Mouse (Mus musculus): ENCODE measurements around the gene Sema4f. TPM values are rescaled to one million over a fixed set of nuclear protein-coding genes. Genes with fewer than 3 reads are reported as not detected.

Gene Sema4f
- polyA plus RNA-seq, 1 experiment from 2014 or later, result 4.2 TPM

DNA sequence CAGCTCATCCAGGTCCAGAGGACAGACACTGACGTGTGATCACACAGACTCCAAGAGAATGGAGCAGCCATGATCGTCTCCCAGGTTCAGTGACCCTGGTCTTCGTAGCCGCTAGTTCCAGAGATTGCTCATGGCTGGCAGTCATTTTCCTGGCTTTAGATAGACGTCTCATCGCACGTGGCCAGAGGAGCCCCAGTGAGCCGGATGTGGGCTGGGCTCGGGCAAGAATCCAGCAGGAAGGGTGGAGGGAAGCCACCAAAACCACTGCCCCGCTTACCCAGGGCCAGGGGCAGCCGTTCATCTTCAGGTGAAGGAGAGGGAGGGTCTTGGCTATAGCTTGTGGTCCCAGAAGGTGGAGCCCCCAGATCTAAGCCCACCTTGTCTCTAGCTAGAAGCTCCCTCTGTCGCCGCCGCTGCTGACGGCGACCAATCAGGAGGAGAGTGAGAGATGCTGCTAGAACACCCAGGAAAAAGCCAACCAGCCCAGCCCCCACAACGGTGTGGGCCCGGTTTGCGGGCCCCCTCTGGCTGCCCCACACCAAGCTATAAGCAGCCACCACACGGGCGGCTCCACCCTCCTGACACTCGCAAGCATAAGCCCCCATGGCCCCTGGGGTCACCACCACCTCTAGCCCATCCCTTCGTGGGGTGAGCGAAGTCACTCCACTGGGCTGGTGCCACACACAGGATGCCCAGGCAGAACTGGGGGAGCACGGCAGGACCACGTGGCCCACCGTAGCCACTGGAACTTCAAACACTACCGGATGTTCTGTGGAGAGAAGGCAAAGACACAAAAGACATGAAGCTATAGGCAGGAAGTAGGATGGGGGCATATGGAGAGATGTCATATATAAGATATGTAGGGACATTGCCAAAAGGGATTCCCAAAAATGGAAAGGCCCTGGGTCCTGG, 26.0 kb downstream of the Sema4f start:
- Histone ChIP-seq H3K36me3 (no peaks in the 10 kb centered on the region), H3K4me1 (replicated peaks) (no peaks in the 10 kb centered on the region), H3K27ac (no peak overlapping the region), H3K27me3 (peaks cover 7% of the 10 kb centered on the region), H3K4me3 (replicated peaks) (no peak overlapping the region), H3K9ac (replicated peaks) (no peak overlapping the region), H3K9me3 (no peaks in the 10 kb centered on the region), H3K4me2 (no peak overlapping the region)
- WGBS, result 78% methylated on average over 28 of the region's 28 CpGs
- ATAC-seq (ENCODE audit: insufficient number of reproducible peaks, insufficient read depth, low FRiP score, low TSS enrichment, low read depth), result no peak

DNA sequence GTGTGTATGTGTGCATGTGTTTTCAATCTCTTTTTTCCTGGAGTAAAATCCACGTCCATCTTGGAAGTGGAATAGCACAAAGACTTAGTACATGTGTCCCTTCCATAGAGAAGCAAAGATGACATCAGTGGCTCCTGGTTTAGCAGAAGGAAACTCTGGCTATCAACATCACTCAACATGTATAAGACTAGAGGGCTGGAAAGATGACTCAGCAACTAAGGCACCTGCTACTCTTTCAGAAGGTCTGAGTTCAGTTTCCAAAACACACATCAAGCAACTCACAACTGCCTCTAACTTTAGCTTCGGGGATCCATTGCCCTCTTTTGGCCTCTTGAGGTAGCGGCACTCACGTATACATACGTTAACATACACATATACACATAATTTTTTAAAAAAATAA, 28.3 kb downstream of the Sema4f start:
- ATAC-seq (ENCODE audit: insufficient number of reproducible peaks, insufficient read depth, low FRiP score, low TSS enrichment, low read depth), result no peak
- no peak overlapping the region for H3K4me2 ChIP-seq
- H3K9ac ChIP-seq (replicated peaks), result no peak overlapping the region
- no peaks in the 10 kb centered on the region for H3K36me3 ChIP-seq
- H3K4me3 ChIP-seq (replicated peaks), result no peak overlapping the region
- H3K27me3 ChIP-seq, result no peaks in the 10 kb centered on the region
- H3K9me3 ChIP-seq, result no peaks in the 10 kb centered on the region
- no peak overlapping the region for H3K27ac ChIP-seq
- no peaks in the 10 kb centered on the region for H3K4me1 ChIP-seq (replicated peaks)
- WGBS, result 84% methylated on average over 5 of the region's 5 CpGs

DNA sequence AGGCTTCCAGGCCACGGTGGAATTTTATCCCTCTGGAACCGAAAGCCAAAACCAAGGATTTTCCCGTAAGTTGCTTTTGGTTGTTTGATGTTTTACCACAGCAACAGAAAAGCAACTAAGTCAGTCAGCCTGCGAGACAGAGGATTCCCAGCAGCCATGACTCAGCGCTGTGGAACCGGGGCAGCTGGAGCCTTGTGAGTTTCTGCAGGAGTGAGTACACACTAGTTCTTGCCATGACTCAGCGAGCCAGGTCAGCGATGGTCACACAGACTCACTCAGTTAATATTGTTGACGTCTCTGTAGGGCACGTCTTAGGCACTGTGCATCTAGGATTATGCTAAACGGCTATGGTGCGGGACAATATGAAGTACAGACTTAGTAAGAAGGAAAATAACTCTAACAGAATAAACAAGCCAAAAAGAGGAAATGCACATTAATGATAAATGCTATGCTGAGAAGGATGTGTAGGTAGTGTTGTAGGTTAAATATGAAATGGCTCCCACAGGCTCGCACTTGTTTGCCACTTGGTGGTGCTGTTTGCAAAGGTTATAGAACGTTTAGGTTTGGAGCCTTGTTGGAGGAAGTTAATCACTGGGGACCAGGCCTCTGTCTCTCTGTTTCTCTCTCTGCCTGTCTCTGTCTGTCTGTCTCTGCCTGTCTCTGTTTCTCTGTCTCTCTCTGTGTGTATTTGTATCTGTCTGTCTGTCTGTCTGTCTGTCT, 30.3 kb downstream of the Sema4f start:
- Histone ChIP-seq H3K4me3 (replicated peaks) (no peak overlapping the region), H3K36me3 (no peaks in the 10 kb centered on the region), H3K4me2 (no peak overlapping the region), H3K9me3 (no peaks in the 10 kb centered on the region), H3K27ac (no peak overlapping the region), H3K27me3 (no peaks in the 10 kb centered on the region; the same call in 1 of the 2 replicates), H3K4me1 (replicated peaks) (no peaks in the 10 kb centered on the region), H3K9ac (replicated peaks) (no peak overlapping the region)
- no peak for ATAC-seq (ENCODE audit: insufficient number of reproducible peaks, insufficient read depth, low FRiP score, low TSS enrichment, low read depth)
- WGBS, result 61% methylated on average over 14 of the region's 14 CpGs

- no peaks in the 10 kb centered on the region for H3K9me3 ChIP-seq
- H3K4me2 ChIP-seq, result no peak overlapping the region
- H3K4me1 ChIP-seq (replicated peaks), result no peaks in the 10 kb centered on the region
- H3K4me3 ChIP-seq (replicated peaks), result no peak overlapping the region
- no peaks in the 10 kb centered on the region; the same call in 1 of the 2 replicates for H3K27me3 ChIP-seq
- no peak overlapping the region for H3K9ac ChIP-seq (replicated peaks)
- no peak overlapping the region for H3K27ac ChIP-seq
- no peaks in the 10 kb centered on the region for H3K36me3 ChIP-seq
- no peak for ATAC-seq (ENCODE audit: insufficient number of reproducible peaks, insufficient read depth, low FRiP score, low TSS enrichment, low read depth)
- 84% methylated on average over 8 of the region's 8 CpGs for WGBS
Measured at GRCm38 (mm10) chr6:82908034-82908433, 31.5 kb downstream of the Sema4f start.

- WGBS, result 85% methylated on average over 3 of the region's 3 CpGs
- H3K4me2 ChIP-seq, result no peak overlapping the region
- no peak for ATAC-seq (ENCODE audit: insufficient number of reproducible peaks, insufficient read depth, low FRiP score, low TSS enrichment, low read depth)
Measured at GRCm38 (mm10) chr6:82906985-82907384, 32.6 kb downstream of the Sema4f start.

GRCm38 (mm10) chr6:82902559-82902958, 37.0 kb downstream of the Sema4f start:
- no peaks in the 10 kb centered on the region for H3K9me3 ChIP-seq
- H3K4me1 ChIP-seq (replicated peaks), result no peaks in the 10 kb centered on the region
- no peaks in the 10 kb centered on the region; the same call in 1 of the 2 replicates for H3K27me3 ChIP-seq
- H3K4me2 ChIP-seq, result no peak overlapping the region
- 65% methylated on average over 8 of the region's 8 CpGs for WGBS
- no peak overlapping the region for H3K9ac ChIP-seq (replicated peaks)
- H3K4me3 ChIP-seq (replicated peaks), result no peak overlapping the region
- no peak overlapping the region for H3K27ac ChIP-seq
- ATAC-seq (ENCODE audit: insufficient number of reproducible peaks, insufficient read depth, low FRiP score, low TSS enrichment, low read depth), result no peak
- no peaks in the 10 kb centered on the region for H3K36me3 ChIP-seq

More at GRCm38 (mm10) chr6:82906985-82907384, 32.6 kb downstream of the Sema4f start:
- no peaks in the 10 kb centered on the region for H3K36me3 ChIP-seq
- no peaks in the 10 kb centered on the region for H3K4me1 ChIP-seq (replicated peaks)
- H3K27me3 ChIP-seq, result no peaks in the 10 kb centered on the region; the same call in 1 of the 2 replicates
- no peaks in the 10 kb centered on the region for H3K9me3 ChIP-seq
- H3K27ac ChIP-seq, result no peak overlapping the region
- H3K4me3 ChIP-seq (replicated peaks), result no peak overlapping the region
- no peak overlapping the region for H3K9ac ChIP-seq (replicated peaks)

DNA sequence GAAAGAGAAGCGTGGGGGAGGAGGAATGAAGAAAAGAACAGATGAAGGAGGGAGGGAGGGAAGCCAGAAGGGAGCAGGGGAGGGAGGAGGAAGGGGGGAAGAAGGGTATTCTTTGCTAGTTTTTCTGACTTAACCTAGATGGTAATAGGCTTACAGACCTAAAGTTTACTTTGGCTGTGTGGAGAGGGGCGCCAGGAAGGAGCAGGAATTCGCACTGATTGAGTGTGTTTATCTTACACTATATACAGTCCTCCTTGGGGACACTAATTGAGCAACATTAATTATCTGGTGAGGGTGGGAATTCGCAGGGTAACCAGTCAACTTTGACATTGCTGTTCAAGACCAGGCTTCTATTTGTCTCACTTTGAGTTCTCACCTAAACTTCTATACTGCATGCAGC, 40.8 kb downstream of the Sema4f start:
- WGBS, result 42% methylated on average over 4 of the region's 4 CpGs
- Histone ChIP-seq H3K4me3 (replicated peaks) (no peak overlapping the region), H3K27me3 (no peaks in the 10 kb centered on the region), H3K36me3 (no peaks in the 10 kb centered on the region), H3K9ac (replicated peaks) (no peak overlapping the region), H3K4me1 (replicated peaks) (no peaks in the 10 kb centered on the region), H3K9me3 (no peaks in the 10 kb centered on the region), H3K27ac (no peak overlapping the region; the same call in 1 of the 2 replicates), H3K4me2 (no peak overlapping the region)
- ATAC-seq (ENCODE audit: insufficient number of reproducible peaks, insufficient read depth, low FRiP score, low TSS enrichment, low read depth), result no peak

DNA sequence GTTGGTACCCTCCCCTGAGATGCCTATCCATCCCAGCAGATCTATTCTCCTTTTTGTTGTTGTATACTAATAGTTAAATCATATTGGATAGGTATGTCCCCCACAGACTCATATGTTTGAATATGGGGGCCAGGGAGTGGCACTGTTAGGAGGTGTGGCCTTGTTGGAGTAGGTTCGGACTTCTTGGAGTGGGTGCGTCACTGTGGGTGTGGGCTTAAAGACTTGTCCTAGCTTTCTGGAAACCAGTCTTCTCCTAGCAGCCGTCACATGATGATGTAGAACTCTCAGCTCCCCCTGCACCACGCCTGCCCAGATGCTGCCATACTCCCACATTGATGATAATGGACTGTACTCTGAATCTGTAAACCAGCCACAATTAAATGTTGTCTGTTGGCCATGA, 41.3 kb downstream of the Sema4f start:
- 89% methylated on average over 4 of the region's 4 CpGs for whole genome bisulfite sequencing
- no peak overlapping the region for H3K9ac ChIP-seq (replicated peaks)
- no peak overlapping the region for H3K4me2 ChIP-seq
- H3K36me3 ChIP-seq, result no peaks in the 10 kb centered on the region
- no peaks in the 10 kb centered on the region for H3K9me3 ChIP-seq
- H3K4me3 ChIP-seq (replicated peaks), result no peak overlapping the region
- no peaks in the 10 kb centered on the region for H3K4me1 ChIP-seq (replicated peaks)
- ATAC-seq (ENCODE audit: insufficient number of reproducible peaks, insufficient read depth, low FRiP score, low TSS enrichment, low read depth), result no peak
- no peaks in the 10 kb centered on the region for H3K27me3 ChIP-seq
- no peak overlapping the region; the same call in 1 of the 2 replicates for H3K27ac ChIP-seq

- Histone ChIP-seq H3K36me3 (no peaks in the 10 kb centered on the region), H3K9me3 (no peaks in the 10 kb centered on the region), H3K27ac (no peak overlapping the region), H3K4me1 (replicated peaks) (no peaks in the 10 kb centered on the region), H3K4me3 (replicated peaks) (no peak overlapping the region), H3K9ac (replicated peaks) (no peak overlapping the region), H3K4me2 (no peak overlapping the region), H3K27me3 (no peaks in the 10 kb centered on the region)
- ATAC-seq (ENCODE audit: insufficient number of reproducible peaks, insufficient read depth, low FRiP score, low TSS enrichment, low read depth), result no peak
- WGBS, result 54% methylated on average over 3 of the region's 3 CpGs
Measured at GRCm38 (mm10) chr6:82897311-82897710, 42.3 kb downstream of the Sema4f start.

GRCm38 (mm10) chr6:82893415-82893814, 46.2 kb downstream of the Sema4f start:
- ATAC-seq (ENCODE audit: insufficient number of reproducible peaks, insufficient read depth, low FRiP score, low TSS enrichment, low read depth), result no peak
- WGBS, result 86% methylated on average over 2 of the region's 3 CpGs
- Histone ChIP-seq H3K4me2 (no peak overlapping the region), H3K27ac (no peak overlapping the region), H3K4me1 (replicated peaks) (peaks cover 11% of the 10 kb centered on the region), H3K9ac (replicated peaks) (no peak overlapping the region), H3K9me3 (no peaks in the 10 kb centered on the region), H3K36me3 (no peaks in the 10 kb centered on the region), H3K27me3 (no peaks in the 10 kb centered on the region), H3K4me3 (replicated peaks) (no peak overlapping the region)

DNA sequence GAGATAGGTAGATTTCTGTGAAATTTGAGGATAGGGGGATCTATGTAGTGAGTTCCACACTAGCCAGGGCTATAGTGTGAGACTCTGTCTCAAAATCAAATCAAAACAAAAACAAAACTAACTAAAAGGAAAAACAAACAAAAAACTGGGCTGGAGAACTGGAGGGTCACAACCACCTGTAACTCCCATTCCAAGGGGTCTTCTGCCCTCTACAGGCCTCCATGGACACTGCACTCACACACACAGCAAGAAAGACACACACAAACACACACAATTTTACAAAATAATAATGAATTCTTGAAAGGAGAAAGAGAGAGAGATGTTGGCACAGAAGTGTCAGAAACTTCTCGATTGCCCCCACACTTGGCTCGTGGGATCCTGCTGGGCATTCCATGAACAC, 47.0 kb downstream of the Sema4f start:
- peaks cover 11% of the 10 kb centered on the region for H3K4me1 ChIP-seq (replicated peaks)
- WGBS, result 71% methylated on average over 2 of the region's 2 CpGs
- no peak overlapping the region for H3K4me2 ChIP-seq
- H3K9me3 ChIP-seq, result no peaks in the 10 kb centered on the region
- no peaks in the 10 kb centered on the region for H3K27me3 ChIP-seq
- no peak overlapping the region for H3K4me3 ChIP-seq (replicated peaks)
- no peak overlapping the region for H3K27ac ChIP-seq
- no peak overlapping the region for H3K9ac ChIP-seq (replicated peaks)
- no peaks in the 10 kb centered on the region for H3K36me3 ChIP-seq
- no peak for ATAC-seq (ENCODE audit: insufficient number of reproducible peaks, insufficient read depth, low FRiP score, low TSS enrichment, low read depth)

Measured in limb, embryonic 12.5 days (tissue).